Mouse (Mus musculus) MEL (cell line): ENCODE results near the gene Ski.

ENCODE experiments used
- CTCF ChIP-seq, 3 experiments: IDR thresholded peaks in 2 of 3; conservative IDR thresholded peaks in 1 of 3; 2 replicates each; pipeline ENCODE4 v1.5.1; 2011 to 2012; ENCODE audit warnings: low read length in 3 of 3, low read depth in 2 of 3, mild to moderate bottlenecking in 2 of 3, improper control_type of control experiment in 1 of 3, inconsistent platforms in 1 of 3, mixed read lengths in 1 of 3, moderate library complexity in 1 of 3; ENCODE audit not compliant: control insufficient read depth in 1 of 3, insufficient read depth in 1 of 3, poor library complexity in 1 of 3, severe bottlenecking in 1 of 3
- MAX ChIP-seq: IDR thresholded peaks from 2 replicates; pipeline ENCODE4 v1.6.1; 2011; ENCODE audit warnings: low read length, improper control_type of control experiment
- POLR2A ChIP-seq, 2 experiments: IDR thresholded peaks; 2 replicates each; pipeline ENCODE4 v1.6.1; 2011 to 2012; ENCODE audit warnings: low read length in 2 of 2, mild to moderate bottlenecking in 2 of 2, control low read depth in 1 of 2, improper control_type of control experiment in 1 of 2, low read depth in 1 of 2, moderate library complexity in 1 of 2; ENCODE audit not compliant: control insufficient read depth in 1 of 2, insufficient read depth in 1 of 2, poor library complexity in 1 of 2
- USF1 ChIP-seq: IDR thresholded peaks from 2 replicates; pipeline ENCODE4 v1.6.1; 2014; ENCODE audit warnings: low read depth, mild to moderate bottlenecking, inconsistent platforms, low read length, improper control_type of control experiment, moderate library complexity

DNA sequence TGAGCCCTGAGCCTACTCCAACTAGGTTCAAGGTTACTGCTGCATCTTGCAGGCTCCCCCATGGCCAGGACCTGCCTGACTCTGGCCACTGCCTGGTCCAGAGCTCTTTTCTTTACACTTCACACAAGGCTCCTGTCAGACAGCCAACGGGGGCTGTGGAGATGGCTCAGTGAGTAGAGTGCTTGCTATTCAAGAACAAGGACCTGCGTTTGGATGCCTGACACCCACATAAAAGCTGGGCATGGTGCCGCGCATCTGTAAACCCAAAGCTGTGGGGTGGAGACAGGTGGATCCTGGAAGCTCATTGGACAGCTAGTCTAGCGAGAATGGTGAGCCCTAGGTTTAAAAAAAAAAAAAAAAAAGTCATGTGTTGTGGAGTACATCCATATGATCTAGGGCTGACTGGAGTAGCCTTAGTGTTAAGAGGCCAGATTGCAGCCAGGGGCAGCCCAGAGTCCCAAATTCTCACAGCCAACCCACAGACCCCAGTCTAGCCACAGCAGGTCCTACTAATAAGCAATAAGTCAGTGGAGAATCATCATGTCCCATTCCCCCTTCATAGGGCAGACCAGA is 50.3 kb downstream of the Ski start:
- TF ChIP-seq CTCF (IDR thresholded peaks at IDR 0.05 in 2 of 3, conservative IDR thresholded peaks at IDR 0.05 in 1 of 3; ENCODE audit: control insufficient read depth in 1 of 3, insufficient read depth in 1 of 3, low read depth in 2 of 3, low read length in 3 of 3, poor library complexity in 1 of 3, severe bottlenecking in 1 of 3): no peak
- no peak for TF ChIP-seq MAX
- no peak for TF ChIP-seq POLR2A (IDR thresholded peaks at IDR 0.05; ENCODE audit: control insufficient read depth in 1 of 2, insufficient read depth in 1 of 2, low read depth in 1 of 2, low read length in 2 of 2, poor library complexity in 1 of 2)
- TF ChIP-seq USF1: no peak
